Mouse (Mus musculus): Measurements from ENCODE around the gene Pik3r6.
A peak's percentile ranks its signal among the peaks of the same experiment; 100 is the strongest.

The Pik3r6 gene

GRCm38 (mm10) chr11:68536465-68536864 is 33.6 kb downstream of the Pik3r6 start:
- DNase-seq = no peak

GRCm38 (mm10) chr11:68539621-68540020 is 36.8 kb downstream of the Pik3r6 start:
- no peak for DNase-seq

- no peak for DNase-seq
Observed at GRCm38 (mm10) chr11:68544554-68544953, 41.7 kb downstream of the Pik3r6 start.

GRCm38 (mm10) chr11:68545172-68545571 is 42.4 kb downstream of the Pik3r6 start:
- no peak for DNase-seq

GRCm38 (mm10) chr11:68545682-68546222 is 42.9 kb downstream of the Pik3r6 start:
- no peak for DNase-seq

GRCm38 (mm10) chr11:68547484-68547883 is 44.7 kb downstream of the Pik3r6 start:
- peak; percentile 43 to 44 for DNase-seq

GRCm38 (mm10) chr11:68549597-68549996 is 46.8 kb downstream of the Pik3r6 start:
- DNase-seq = no peak

GRCm38 (mm10) chr11:68550358-68550757 is 47.5 kb downstream of the Pik3r6 start:
- DNase-seq = no peak

GRCm38 (mm10) chr11:68553981-68554471 is 51.2 kb downstream of the Pik3r6 start:
- peak in 1 of 2 experiments; percentile 39 for DNase-seq

GRCm38 (mm10) chr11:68555918-68556584 is 53.2 kb downstream of the Pik3r6 start, which contains the start of gene Mfsd6l:
TSS of gene Mfsd6l (plus strand) at chr11:68556186.
- DNase-seq = peak; percentile 87 to 93

- DNase-seq = no peak
Observed at GRCm38 (mm10) chr11:68559546-68559945, 56.7 kb downstream of the Pik3r6 start.

- no peak for DNase-seq
Observed at GRCm38 (mm10) chr11:68561957-68562950, 59.4 kb downstream of the Pik3r6 start.

GRCm38 (mm10) chr11:68564356-68565031 is 61.7 kb downstream of the Pik3r6 start:
- DNase-seq = no peak

- DNase-seq = no peak
Observed at GRCm38 (mm10) chr11:68565032-68565429, 62.2 kb downstream of the Pik3r6 start.

GRCm38 (mm10) chr11:68566447-68567059 is 63.7 kb downstream of the Pik3r6 start:
- DNase-seq = peak; percentile 39 to 63

GRCm38 (mm10) chr11:68570861-68571260 is 68.0 kb downstream of the Pik3r6 start:
- peak; percentile 31 to 47 for DNase-seq

GRCm38 (mm10) chr11:68577076-68577475 is 74.3 kb downstream of the Pik3r6 start:
- DNase-seq = no peak

- DNase-seq = no peak
Observed at GRCm38 (mm10) chr11:68579462-68579881, 76.7 kb downstream of the Pik3r6 start.

GRCm38 (mm10) chr11:68580566-68580965 is 77.7 kb downstream of the Pik3r6 start:
- no peak for DNase-seq

GRCm38 (mm10) chr11:68583225-68583624 is 80.4 kb downstream of the Pik3r6 start:
- no peak for DNase-seq

GRCm38 (mm10) chr11:68583906-68584480 is 81.2 kb downstream of the Pik3r6 start:
- DNase-seq = no peak

GRCm38 (mm10) chr11:68585890-68586289 is 83.1 kb downstream of the Pik3r6 start:
- DNase-seq = no peak

Measured in lung, adult 18-20 months (tissue).